Mouse (Mus musculus): ENCODE results near the gene Arhgef26. TPM values are rescaled to one million over a fixed set of nuclear protein-coding genes. Genes with fewer than 3 reads are reported as not detected.

Arhgef26 gene
- 1.7 TPM in 2 replicates for polyA plus RNA-seq (2011; ENCODE audit: insufficient read depth, insufficient read length, low replicate concordance, missing spikeins)

DNA sequence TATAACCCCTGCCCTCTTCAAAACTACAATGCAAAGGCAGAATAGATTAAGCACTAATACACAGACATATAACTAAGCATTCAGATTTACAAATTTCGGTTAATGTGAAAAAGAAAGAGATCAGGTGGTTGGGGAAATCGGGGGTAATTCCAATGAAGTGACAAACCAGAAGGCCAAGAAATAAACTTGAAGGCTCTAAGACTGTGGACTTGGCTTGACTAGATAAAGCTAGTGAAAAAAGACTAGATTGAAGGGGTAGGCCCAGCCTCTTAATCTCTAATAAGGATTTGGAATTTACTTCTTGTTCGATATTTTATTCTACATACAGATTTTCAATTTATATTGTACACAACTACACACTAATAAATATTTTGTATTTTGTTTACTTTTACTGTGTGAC is at the start of gene Arhgef26:
Gene Arhgef26 (plus strand): TSS at position 301 of the 400 bp plus-strand sequence.
- peak within 1 kb of the TSS; percentile 52 for H3K4me3 ChIP-seq (replicated peaks; ENCODE audit: control insufficient read depth, low read depth, low read length)
- 66% methylated on average over 3 of the region's 3 CpGs for WGBS

DNA sequence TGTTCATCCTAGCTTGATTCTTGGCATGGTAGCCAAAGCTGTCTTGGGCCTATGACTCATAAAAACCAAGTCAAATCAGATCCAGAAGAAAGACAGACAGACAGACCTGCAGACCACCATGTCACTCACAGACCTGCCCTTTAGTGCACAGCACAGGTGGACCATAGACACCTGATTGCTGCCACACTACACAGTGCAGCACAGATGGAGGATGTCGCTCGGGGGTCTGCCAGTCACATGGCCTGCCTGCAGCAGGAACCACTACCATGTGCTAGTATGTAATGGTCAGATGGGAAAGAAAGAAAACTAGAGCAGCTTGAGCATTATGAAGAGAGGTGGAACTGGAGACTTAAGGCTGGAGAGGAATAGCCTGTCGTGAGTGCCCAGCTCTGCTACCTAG is 27.7 kb upstream of the Arhgef26 start:
- WGBS = 71% methylated on average over 3 of the region's 3 CpGs
- H3K4me1 ChIP-seq (ENCODE audit: control insufficient read depth, insufficient read depth, low read length) = no peaks in the 10 kb centered on the region

More for the DNA sequence above, at the start of gene Arhgef26:
- no peak within 1 kb of the TSS for H3K27ac ChIP-seq (ENCODE audit: control insufficient read depth, insufficient read depth, low read depth, low read length, poor library complexity)
- TF ChIP-seq POLR2A (IDR thresholded peaks at IDR 0.05; ENCODE audit: borderline replicate concordance, control insufficient read depth, low read depth, low read length) = no peak
- no peak for TF ChIP-seq CTCF (IDR thresholded peaks at IDR 0.05; ENCODE audit: control insufficient read depth, insufficient read depth, low read length)
- no peaks in the 10 kb centered on the region for H3K4me1 ChIP-seq (ENCODE audit: control insufficient read depth, insufficient read depth, low read length)

DNA sequence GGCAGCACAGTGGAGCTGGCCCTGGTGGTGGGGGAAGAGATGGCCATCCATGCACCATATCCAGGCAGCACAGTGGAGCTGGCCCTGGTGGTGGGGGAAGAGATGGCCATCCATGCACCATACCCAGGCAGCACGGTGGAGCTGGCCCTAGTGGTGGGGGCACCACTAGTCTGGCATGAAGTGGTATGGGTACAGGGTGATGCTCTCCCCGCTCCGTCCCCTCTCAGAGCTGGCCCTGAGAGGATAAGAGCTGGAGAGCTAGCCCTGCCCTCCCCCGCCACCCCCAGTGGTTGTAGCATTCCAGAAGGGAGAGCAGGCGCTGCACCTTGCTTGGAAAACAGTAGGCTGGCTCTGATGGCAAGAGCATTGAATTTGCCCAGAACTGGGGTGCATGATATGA is 26.9 kb upstream of the Arhgef26 start:
- WGBS = 89% methylated on average over 5 of the region's 5 CpGs
- Histone ChIP-seq H3K27ac (ENCODE audit: control insufficient read depth, insufficient read depth, low read depth, low read length, poor library complexity) (no peak overlapping the region), H3K4me1 (ENCODE audit: control insufficient read depth, insufficient read depth, low read length) (no peaks in the 10 kb centered on the region), H3K4me3 (replicated peaks; ENCODE audit: control insufficient read depth, low read depth, low read length) (no peak overlapping the region)
- TF ChIP-seq POLR2A (IDR thresholded peaks at IDR 0.05; ENCODE audit: borderline replicate concordance, control insufficient read depth, low read depth, low read length) (no peak), CTCF (IDR thresholded peaks at IDR 0.05; ENCODE audit: control insufficient read depth, insufficient read depth, low read length) (no peak)

More for the DNA sequence above, 27.7 kb upstream of the Arhgef26 start:
- TF ChIP-seq CTCF (IDR thresholded peaks at IDR 0.05; ENCODE audit: control insufficient read depth, insufficient read depth, low read length) = no peak
- no peak for TF ChIP-seq POLR2A (IDR thresholded peaks at IDR 0.05; ENCODE audit: borderline replicate concordance, control insufficient read depth, low read depth, low read length)
- Histone ChIP-seq H3K27ac (ENCODE audit: control insufficient read depth, insufficient read depth, low read depth, low read length, poor library complexity) (no peak overlapping the region), H3K4me3 (replicated peaks; ENCODE audit: control insufficient read depth, low read depth, low read length) (no peak overlapping the region)

DNA sequence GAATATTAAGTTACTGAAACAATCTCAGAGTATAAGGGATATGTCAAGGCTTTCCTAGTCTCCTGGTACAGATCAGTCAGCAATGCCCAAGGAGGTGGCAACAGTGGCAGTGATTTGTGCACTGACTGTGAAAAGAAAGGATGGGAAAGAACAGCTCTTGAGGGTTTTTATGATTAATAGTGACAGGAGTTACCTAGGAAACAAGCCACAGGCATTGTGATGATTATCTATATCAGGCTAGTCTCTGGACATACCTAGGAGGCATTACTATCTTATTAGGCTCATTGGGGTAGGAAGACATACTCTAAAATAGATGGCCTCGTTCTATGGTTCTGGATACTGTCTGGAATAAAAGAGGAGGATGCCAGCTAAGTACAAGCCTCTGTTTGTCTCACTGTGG is 13.4 kb upstream of the Arhgef26 start:
- H3K4me3 ChIP-seq (replicated peaks; ENCODE audit: control insufficient read depth, low read depth, low read length) = no peak overlapping the region
- 42% methylated on average over 1 of the region's 1 CpGs for WGBS
- no peak overlapping the region for H3K27ac ChIP-seq (ENCODE audit: control insufficient read depth, insufficient read depth, low read depth, low read length, poor library complexity)
- no peak for TF ChIP-seq CTCF (IDR thresholded peaks at IDR 0.05; ENCODE audit: control insufficient read depth, insufficient read depth, low read length)
- no peak for TF ChIP-seq POLR2A (IDR thresholded peaks at IDR 0.05; ENCODE audit: borderline replicate concordance, control insufficient read depth, low read depth, low read length)
- H3K4me1 ChIP-seq (ENCODE audit: control insufficient read depth, insufficient read depth, low read length) = no peaks in the 10 kb centered on the region

DNA sequence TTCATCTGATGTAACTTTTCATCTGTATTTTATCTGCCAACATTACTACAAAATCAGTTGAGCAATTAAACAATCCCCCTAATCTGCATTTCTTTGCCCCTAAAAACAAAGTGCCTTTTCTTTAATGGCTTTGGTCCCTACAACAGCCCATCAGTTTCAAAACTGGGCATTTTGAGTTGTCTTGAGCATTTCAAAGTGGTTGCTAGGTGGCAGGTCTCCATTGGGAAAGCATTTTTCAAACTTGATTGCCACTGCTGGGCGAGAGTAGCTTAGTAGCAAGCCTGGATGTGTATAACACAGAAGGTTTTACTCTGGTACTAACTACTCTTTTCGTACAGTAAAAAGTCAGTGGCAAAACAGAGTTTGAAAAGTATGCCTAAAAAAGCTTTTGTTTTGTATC is 10.2 kb upstream of the Arhgef26 start:
- H3K4me3 ChIP-seq (replicated peaks; ENCODE audit: control insufficient read depth, low read depth, low read length) = no peak overlapping the region
- WGBS = 60% methylated on average over 2 of the region's 2 CpGs
- no peak overlapping the region for H3K27ac ChIP-seq (ENCODE audit: control insufficient read depth, insufficient read depth, low read depth, low read length, poor library complexity)
- no peak for TF ChIP-seq CTCF (IDR thresholded peaks at IDR 0.05; ENCODE audit: control insufficient read depth, insufficient read depth, low read length)
- TF ChIP-seq POLR2A (IDR thresholded peaks at IDR 0.05; ENCODE audit: borderline replicate concordance, control insufficient read depth, low read depth, low read length) = no peak
- no peaks in the 10 kb centered on the region for H3K4me1 ChIP-seq (ENCODE audit: control insufficient read depth, insufficient read depth, low read length)

DNA sequence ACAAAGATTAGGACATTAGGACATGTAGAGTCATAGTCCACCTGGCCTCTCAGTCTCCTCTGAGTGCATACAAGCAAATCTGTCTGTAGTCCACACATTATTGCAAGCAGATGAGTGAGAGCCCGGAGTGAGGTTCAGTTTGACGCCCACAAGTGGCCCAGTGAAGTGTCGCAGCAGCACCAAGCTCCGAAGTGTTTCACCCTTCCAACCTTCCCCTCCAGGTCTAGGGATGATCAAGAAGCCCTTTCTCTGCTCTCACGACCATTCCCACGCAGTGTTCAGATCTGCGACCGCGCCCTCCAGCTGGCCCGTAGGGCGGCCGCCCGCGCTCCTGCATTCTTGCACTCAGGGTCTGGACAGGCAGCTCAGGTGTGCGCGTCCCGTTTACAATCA is 313 bp downstream of the Arhgef26 start:
- Histone ChIP-seq H3K4me3 (replicated peaks; ENCODE audit: control insufficient read depth, low read depth, low read length) (no peak overlapping the region), H3K27ac (ENCODE audit: control insufficient read depth, insufficient read depth, low read depth, low read length, poor library complexity) (no peak overlapping the region), H3K4me1 (ENCODE audit: control insufficient read depth, insufficient read depth, low read length) (no peaks in the 10 kb centered on the region)
- WGBS = 4% methylated on average over 17 of the region's 17 CpGs
- TF ChIP-seq CTCF (IDR thresholded peaks at IDR 0.05; ENCODE audit: control insufficient read depth, insufficient read depth, low read length) = no peak
- TF ChIP-seq POLR2A (IDR thresholded peaks at IDR 0.05; ENCODE audit: borderline replicate concordance, control insufficient read depth, low read depth, low read length) = no peak

DNA sequence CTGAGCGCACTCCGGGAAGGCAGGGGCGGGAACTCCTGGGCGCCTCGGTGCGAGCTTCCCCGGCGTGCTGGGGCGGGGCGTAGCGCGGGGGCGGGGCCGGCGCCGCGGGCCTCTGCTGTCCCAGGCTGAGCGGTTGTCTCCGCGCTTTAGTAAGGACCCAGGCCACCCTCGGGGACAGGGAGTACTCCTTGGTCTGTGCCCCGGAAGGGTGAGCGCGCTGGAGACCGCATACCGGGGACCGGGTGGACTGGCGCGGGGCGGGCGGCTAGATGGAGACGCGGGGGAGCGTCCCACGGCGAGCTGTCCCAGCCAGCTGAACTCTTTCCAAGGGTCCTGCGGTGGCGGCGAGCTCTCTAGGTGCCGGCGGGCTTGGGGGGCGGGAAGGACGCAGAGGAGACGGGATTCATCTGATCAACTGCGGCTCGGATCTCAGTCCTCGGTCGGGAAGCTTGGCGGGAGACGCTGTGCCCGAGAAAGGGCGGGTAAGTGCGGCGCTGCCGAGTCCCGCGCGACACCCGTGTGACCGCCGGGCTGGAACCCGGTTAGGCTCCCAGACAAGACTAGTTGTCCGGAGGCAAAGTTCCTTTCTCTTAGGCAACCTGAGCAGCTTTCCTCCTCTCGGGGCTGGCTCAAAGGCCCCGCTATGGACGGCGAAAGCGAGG is 841 bp downstream of the Arhgef26 start:
- WGBS = 1% methylated on average over 67 of the region's 68 CpGs
- peak overlapping the region; percentile 52 for H3K4me3 ChIP-seq (replicated peaks; ENCODE audit: control insufficient read depth, low read depth, low read length)
- H3K4me1 ChIP-seq (ENCODE audit: control insufficient read depth, insufficient read depth, low read length) = no peaks in the 10 kb centered on the region
- TF ChIP-seq POLR2A (IDR thresholded peaks at IDR 0.05; ENCODE audit: borderline replicate concordance, control insufficient read depth, low read depth, low read length) = no peak
- no peak for TF ChIP-seq CTCF (IDR thresholded peaks at IDR 0.05; ENCODE audit: control insufficient read depth, insufficient read depth, low read length)
- no peak overlapping the region for H3K27ac ChIP-seq (ENCODE audit: control insufficient read depth, insufficient read depth, low read depth, low read length, poor library complexity)

DNA sequence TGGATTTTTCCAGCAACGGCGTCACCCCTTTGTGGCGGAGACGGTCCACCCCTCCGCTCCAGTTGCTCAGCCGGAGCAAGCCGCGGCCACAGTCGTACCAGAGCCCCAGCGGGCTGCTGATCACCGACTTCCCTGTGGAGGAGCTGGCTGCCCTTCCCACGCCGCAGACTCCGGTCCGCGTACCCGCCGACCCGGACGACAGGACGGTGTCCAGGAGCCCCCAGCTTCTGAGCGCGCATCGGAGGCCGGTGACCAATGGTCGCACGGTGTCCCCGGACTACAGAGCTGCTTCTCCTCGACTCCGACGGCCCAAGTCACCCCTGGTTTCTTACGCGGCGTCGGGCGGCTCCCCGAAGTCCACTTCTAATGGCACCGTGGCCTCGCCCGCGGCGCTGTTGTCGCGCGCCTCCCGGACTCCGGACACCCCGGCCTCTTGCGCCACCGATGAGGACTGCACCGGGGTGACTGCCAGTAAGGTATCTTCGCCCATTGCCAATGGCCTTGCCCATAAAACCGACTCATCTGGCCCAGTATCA is 1.4 kb downstream of the Arhgef26 start:
- no peak for TF ChIP-seq CTCF (IDR thresholded peaks at IDR 0.05; ENCODE audit: control insufficient read depth, insufficient read depth, low read length)
- TF ChIP-seq POLR2A (IDR thresholded peaks at IDR 0.05; ENCODE audit: borderline replicate concordance, control insufficient read depth, low read depth, low read length) = no peak
- H3K4me1 ChIP-seq (ENCODE audit: control insufficient read depth, insufficient read depth, low read length) = no peaks in the 10 kb centered on the region
- peak overlapping the region; percentile 43 for H3K4me3 ChIP-seq (replicated peaks; ENCODE audit: control insufficient read depth, low read depth, low read length)
- H3K27ac ChIP-seq (ENCODE audit: control insufficient read depth, insufficient read depth, low read depth, low read length, poor library complexity) = no peak overlapping the region
- WGBS = 5% methylated on average over 53 of the region's 53 CpGs

Data from bone marrow, adult 2 months (tissue).